Mouse (Mus musculus): ENCODE measurements around the gene Gjd3.
"Not testable (repeated sequence)": the region's sequence is repeated elsewhere in the genome, so short reads cannot be mapped to it uniquely, and the experiment has no call there.

The Gjd3 gene

DNA sequence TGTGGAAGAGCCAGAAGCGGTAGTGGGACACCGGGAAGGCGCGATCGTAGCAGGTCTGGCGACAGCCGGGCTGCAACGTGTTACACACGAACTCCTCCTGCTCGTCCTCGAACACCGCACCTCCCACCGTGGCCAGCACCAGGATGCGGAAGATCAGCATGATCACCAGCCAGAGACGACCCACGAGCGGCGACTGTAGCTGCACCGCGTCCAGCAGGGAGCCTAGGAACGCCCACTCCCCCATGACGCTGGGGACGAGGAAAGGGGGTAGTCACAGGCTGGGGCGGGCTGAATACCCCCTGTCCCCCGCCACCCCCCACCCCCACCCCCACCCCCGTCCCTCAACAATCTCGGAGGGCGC, at the start of gene Gjd3:
Gjd3 (minus strand) TSS at position 244 of the 361 bp plus-strand sequence.
- in situ Hi-C loops (cut with MboI; ENCODE audit: low sequenced_read_pairs), result no loop called here

GRCm38 (mm10) chr11:99026899-99027440, 44.2 kb upstream of the Gjd3 start:
- in situ Hi-C loops (cut with MboI; ENCODE audit: low sequenced_read_pairs), result loop anchor here (25.0 kb wide), 1 partner anchor 110 kb away; no protein-coding TSS in a partner anchor

DNA sequence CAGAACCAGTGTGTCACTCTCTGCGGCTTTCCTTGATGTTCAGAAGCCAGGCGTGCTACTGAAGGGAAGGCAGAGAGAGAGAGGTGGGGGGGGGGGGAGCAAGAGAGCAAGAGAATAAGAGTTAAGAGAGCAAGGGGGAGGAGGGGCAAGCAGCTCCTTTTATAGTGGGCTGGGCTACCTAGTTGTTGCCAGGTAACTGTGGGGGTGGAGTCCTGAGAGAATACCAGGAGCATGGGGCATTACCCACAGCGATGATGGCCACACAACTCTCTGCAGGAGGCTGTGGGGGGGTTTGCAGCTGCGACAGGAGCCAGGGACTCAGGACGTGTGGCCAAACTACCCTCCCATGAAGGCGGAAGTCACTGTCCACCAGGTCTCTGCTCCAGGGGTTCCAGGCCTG, 43.1 kb upstream of the Gjd3 start:
- in situ Hi-C loops (cut with MboI; ENCODE audit: low sequenced_read_pairs), result loop anchor here (25.0 kb wide), 1 partner anchor 111 kb away; no protein-coding TSS in a partner anchor

GRCm38 (mm10) chr11:99024468-99025134, 41.8 kb upstream of the Gjd3 start:
- in situ Hi-C loops (cut with MboI; ENCODE audit: low sequenced_read_pairs), result loop anchor here (25.0 kb wide), 1 partner anchor 113 kb away; no protein-coding TSS in a partner anchor

DNA sequence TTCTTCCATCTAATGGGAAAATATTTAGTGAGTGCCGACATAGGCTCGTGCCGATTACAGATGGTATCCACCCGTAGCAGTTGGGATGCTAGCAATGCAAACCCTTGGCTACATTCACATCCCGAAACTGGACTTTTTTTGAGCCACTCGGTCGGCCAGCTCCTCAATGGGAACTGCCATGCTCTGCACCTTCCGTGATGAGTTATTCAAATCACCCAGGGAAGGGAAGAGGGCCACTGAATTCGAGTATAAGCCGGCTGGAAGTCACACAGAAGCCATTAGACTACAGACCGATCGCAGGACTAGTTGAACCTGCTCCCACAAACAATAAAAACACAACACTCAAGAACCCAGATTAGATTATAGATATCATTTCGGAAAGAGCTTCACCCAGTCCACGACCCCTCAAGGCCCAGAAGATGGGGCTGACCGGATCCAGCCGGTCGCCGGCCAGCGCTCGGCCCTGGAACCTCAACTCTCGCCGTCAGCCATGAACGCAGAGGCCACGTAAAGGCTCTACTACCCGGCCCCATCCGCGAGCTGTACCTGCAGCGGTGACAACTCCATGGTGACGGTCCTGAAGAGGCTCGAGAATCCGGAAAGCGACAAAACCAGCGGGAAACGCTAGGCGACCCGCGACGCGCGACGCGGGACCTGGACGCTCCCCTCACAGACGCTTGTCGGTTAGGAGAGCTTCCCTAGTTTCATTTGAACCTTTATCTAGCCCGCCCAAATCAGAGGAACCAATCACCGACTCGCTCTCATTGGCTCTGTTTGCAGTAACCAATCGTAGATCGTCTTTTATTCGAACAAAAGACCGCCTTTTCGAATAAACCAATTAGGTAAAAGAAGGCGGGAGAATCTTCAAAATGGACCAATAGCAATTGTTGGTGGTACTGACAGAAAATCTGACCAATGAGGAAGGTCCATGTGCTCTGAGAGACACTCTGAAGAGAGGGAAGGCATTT, 41.0 kb upstream of the Gjd3 start, which contains the start of gene Top2a:
Top2a (minus strand) TSS at position 690 of the 968 bp plus-strand sequence.
- in situ Hi-C loops (cut with MboI; ENCODE audit: low sequenced_read_pairs), result no loop called here

- in situ Hi-C loops (cut with MboI; ENCODE audit: low sequenced_read_pairs), result no loop called here
Observed at GRCm38 (mm10) chr11:99023094-99023493, 40.3 kb upstream of the Gjd3 start.

DNA sequence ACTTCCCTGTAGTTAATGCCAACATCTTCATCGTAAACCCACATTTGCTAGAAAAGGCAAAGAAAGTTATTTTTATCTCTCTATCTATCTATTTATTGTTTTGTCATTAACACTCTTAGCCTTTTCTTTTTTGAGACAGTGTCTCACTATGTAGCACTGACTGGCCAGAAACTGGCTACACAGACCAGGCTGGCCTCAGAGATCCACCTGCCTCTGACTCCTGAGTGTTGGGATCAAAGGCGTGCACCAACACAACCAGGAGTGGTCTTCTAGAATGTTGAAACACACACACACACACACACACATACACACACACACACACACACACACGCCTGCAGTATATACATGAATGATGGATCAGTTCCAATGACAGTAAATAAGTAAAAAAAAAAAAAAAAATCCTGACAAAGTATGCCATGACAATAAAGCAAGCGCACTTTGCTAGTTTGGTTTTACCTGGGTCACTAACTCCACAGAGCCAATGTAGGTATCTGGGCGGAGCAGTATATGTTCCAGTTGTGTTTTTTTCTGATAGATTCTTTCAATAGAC, 39.6 kb upstream of the Gjd3 start:
- in situ Hi-C loops (cut with MboI; ENCODE audit: low sequenced_read_pairs), result no loop called here

GRCm38 (mm10) chr11:99019844-99020243, 37.0 kb upstream of the Gjd3 start:
- in situ Hi-C loops (cut with MboI; ENCODE audit: low sequenced_read_pairs), result no loop called here

- in situ Hi-C loops (cut with MboI; ENCODE audit: low sequenced_read_pairs), result no loop called here
Observed at GRCm38 (mm10) chr11:99013856-99014255, 31.0 kb upstream of the Gjd3 start.

DNA sequence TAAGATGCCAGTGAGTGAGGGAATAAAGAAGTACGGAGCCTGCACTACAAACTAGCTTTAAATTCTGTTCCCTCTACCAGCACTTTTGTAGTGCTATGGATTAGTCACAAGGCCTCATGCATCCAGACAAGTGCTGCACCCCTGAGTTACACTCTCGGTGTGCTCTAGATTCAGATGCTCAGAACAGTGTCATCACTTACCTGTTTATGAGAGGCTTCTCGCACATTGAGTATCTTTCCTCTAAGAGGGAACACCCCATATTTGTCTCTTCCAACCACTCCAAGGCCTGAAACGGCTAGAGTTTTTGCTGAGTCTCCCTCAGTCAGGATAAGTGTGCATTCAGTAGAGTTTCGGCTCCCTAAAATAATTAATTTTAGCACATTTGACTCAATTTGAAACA, 27.9 kb upstream of the Gjd3 start:
- in situ Hi-C loops (cut with MboI; ENCODE audit: low sequenced_read_pairs), result no loop called here

- in situ Hi-C loops (cut with MboI; ENCODE audit: low sequenced_read_pairs), result no loop called here
Observed at GRCm38 (mm10) chr11:99010124-99010523, 27.3 kb upstream of the Gjd3 start.

DNA sequence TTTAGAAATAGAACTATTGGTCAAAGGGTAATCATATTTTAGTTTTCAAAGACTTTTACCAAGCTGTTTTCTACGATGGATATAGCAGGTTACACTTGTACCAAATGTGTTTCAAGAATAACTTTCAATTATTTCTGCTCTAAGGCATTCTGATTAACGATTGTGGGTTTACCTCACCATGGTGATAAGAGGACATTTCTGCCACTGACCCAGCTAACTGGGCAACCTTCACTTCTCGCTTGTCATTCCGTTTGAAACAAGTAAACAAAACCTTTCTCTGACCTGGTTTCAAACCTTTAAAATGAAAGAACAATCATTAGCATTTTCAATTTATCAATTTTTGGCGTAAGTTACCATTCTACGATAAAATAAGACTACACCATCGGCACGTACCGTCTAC, 24.0 kb upstream of the Gjd3 start:
- in situ Hi-C loops (cut with MboI; ENCODE audit: low sequenced_read_pairs), result no loop called here

DNA sequence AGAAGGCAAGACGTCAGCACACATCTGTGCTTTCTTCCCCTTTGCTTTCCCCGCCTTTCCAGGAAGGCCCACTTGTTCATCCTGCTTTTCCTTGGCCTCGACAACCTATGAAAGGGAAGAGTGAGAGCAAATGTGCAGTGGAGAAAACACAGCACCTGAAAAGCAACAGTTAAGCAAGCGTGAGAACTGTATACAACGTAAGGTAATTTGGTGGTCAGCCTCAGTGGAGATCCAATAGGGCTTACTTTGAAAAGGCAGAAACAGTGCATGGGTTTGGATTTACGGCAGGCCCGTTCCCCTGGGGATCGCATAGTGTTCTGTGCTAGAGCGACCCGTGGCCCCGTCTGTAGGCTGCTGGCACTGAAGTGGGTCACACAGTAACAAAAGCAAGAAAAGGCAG, 16.4 kb upstream of the Gjd3 start:
- in situ Hi-C loops (cut with MboI; ENCODE audit: low sequenced_read_pairs), result no loop called here

- in situ Hi-C loops (cut with MboI; ENCODE audit: low sequenced_read_pairs), result no loop called here
Observed at GRCm38 (mm10) chr11:98998776-98999175, 16.0 kb upstream of the Gjd3 start.

DNA sequence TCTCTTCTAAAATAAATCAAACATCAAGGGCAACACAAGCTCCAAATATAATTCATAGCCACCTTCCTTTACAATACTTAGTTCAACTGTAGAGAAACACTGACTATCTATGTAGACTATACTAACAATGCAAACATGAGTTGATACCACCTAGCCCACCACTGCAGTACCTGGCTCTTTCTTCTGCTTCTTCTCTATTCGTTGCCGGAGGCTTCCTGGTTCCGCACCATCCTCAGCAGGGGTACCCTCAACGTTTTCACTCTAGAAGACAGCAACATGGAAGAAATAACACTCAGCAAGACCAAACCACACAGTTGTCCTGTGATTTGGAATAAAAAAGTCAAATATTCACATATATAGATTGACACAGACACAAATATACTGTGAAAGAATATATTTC, 14.8 kb upstream of the Gjd3 start:
- in situ Hi-C loops (cut with MboI; ENCODE audit: low sequenced_read_pairs), result no loop called here

DNA sequence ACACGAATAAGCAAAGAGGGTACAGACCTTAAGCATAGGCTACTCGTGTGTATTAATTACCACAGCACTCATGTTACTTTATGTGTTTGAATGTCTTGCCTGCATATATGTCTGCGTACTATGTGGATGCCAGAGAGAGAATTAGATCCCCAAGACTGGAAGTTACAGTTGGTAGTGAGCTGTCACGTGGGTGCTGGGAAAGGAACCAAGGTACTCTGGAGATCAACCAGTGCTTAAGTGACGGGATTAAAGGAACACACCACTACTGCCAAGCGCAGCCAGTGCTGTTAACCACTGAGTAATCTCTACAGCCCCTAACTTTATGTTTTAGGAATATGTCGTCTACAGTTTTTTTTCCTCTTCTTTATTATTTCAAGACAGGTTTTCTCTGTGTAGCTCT, 13.2 kb upstream of the Gjd3 start:
- in situ Hi-C loops (cut with MboI; ENCODE audit: low sequenced_read_pairs), result no loop called here

DNA sequence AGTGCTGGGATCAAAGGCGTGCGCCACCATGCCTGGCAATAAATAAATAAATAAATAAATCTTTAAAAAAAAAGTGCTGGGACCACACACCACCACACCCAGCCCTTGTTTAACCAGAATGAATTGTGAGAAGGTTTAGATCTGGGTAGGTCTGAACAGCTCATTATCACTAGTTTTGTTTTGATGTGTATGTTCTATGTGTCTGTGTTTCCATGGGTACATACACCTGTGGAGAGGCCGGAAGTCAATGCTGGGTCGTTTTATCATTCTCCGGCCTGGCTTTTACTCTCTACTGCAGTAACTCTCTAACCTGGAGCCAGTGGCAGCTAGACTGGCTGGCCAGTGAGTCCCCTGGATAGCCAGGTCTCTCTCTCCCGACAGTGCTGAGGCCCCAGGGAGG, 8.1 kb upstream of the Gjd3 start:
- in situ Hi-C loops (cut with MboI; ENCODE audit: low sequenced_read_pairs), result no loop called here

DNA sequence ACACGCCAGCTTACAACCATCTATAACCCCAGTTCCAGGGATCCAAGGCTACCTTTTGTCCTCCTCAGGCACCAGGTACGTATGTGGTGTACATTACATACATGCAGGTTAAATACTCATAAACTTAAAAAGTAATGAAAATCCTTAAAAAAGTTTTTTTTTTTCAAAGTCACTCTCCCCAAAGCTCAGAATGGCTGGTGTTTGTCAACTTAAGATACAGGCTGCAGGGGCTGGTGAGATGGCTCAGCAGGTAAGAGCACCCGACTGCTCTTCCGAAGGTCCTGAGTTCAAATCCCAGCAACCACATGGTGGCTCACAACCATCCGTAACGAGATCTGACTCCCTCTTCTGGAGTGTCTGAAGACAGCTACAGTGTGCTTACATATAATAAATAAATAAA, 5.4 kb upstream of the Gjd3 start:
- in situ Hi-C loops (cut with MboI; ENCODE audit: low sequenced_read_pairs), result not testable (repeated sequence)

DNA sequence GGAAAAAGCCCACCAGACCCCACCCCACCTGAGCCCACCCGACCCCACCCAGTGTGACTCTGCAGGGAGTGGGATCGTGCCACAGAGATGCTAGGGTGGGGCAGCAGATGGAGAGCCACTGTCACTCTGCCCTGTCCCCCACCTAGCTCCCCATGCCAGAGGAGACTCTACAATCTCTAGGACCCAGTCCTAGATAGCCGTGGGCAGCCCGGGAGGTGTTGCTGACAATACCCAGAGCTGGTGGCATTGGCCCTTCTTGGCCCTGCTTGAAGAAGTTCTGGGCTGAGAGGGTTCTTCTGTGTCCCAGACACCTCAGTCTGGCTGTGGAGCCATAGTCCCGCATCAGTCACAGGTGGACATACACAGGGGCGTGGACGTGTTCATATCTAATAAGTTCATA, 2.7 kb upstream of the Gjd3 start:
- in situ Hi-C loops (cut with MboI; ENCODE audit: low sequenced_read_pairs), result no loop called here

DNA sequence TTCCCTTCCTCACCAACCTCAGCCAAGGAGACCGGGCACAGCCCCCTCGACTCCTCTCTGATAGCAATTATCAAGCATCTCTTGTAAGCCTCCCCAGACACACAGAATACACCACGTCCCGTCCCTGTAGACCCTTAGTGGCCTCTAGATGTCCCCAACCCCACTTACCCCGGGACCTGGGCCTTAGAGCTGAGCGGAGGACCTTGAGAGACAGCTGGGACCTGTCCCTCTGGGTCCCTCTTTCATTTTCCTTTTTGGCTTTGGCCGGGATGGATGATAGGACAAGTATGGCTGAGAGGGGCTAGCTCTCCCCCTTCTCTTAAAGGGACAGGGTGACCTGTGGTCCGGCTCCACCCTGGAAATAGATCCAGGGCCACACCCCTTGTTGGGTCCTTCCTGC, 735 bp upstream of the Gjd3 start:
- in situ Hi-C loops (cut with MboI; ENCODE audit: low sequenced_read_pairs), result no loop called here

- in situ Hi-C loops (cut with MboI; ENCODE audit: low sequenced_read_pairs), result no loop called here
Observed at GRCm38 (mm10) chr11:98981997-98982772, 631 bp downstream of the Gjd3 start.
